Mouse (Mus musculus) midbrain, postnatal 0 days (tissue): ENCODE results near the gene Cyp4f40. TPM values are rescaled to one million over a fixed set of nuclear protein-coding genes. Genes with fewer than 3 reads are reported as not detected.
"Not testable (repeated sequence)": the region's sequence is repeated elsewhere in the genome, so short reads cannot be mapped to it uniquely, and the experiment has no call there.

Experiments
- ATAC-seq: fragments of 200-750 bp; cut with Nextera tagmentation; 2 replicates; pipeline ENCODE4 v1.8.0; 2017; ENCODE audit warnings: moderate number of reproducible peaks, mild to moderate bottlenecking, moderate TSS enrichment, moderate library complexity; ENCODE audit not compliant: low FRiP score
- DNase-seq: peaks from one replicate; pipeline ENCODE4 v3.0.0-alpha.2; 2015; ENCODE audit warnings: low spot score
- H3K27ac ChIP-seq: fragments of 300-500 bp; sonication (generic); 2 replicates; pipeline ENCODE4 v1.5.1; 2014; ENCODE audit warnings: low read depth, mild to moderate bottlenecking, low read length, mixed read lengths
- H3K27me3 ChIP-seq: fragments of 300-500 bp; sonication (generic); 2 replicates; pipeline ENCODE4 v1.6.1; 2014; ENCODE audit warnings: low read length, control low read depth, mixed read lengths; ENCODE audit not compliant: insufficient read depth
- H3K36me3 ChIP-seq: fragments of 300-500 bp; sonication (generic); 2 replicates; pipeline ENCODE4 v1.6.1; 2014; ENCODE audit warnings: low read length, control low read depth, mixed read lengths; ENCODE audit not compliant: insufficient read depth
- H3K4me1 ChIP-seq: fragments of 300-500 bp; sonication (generic); 2 replicates; pipeline ENCODE4 v1.6.1; 2014; ENCODE audit warnings: mild to moderate bottlenecking, control low read depth, antibody characterized with exemption, low read length, mixed read lengths; ENCODE audit not compliant: insufficient read depth
- H3K4me2 ChIP-seq: fragments of 300-500 bp; sonication (generic); 2 replicates; pipeline ENCODE4 v1.6.1; 2014; ENCODE audit warnings: low read depth, mild to moderate bottlenecking, low read length, mixed read lengths; ENCODE audit not compliant: poor library complexity, severe bottlenecking
- H3K4me3 ChIP-seq: fragments of 300-500 bp; sonication (generic); 2 replicates; pipeline ENCODE4 v1.5.1; 2014; ENCODE audit warnings: low read depth, mild to moderate bottlenecking, low read length, moderate library complexity
- H3K9ac ChIP-seq: fragments of 300-500 bp; sonication (generic); replicated peaks from 2 replicates; pipeline ENCODE4 v1.6.1; 2014; ENCODE audit warnings: mild to moderate bottlenecking, low read length, moderate library complexity, mixed read lengths; ENCODE audit not compliant: poor library complexity, severe bottlenecking
- H3K9me3 ChIP-seq: fragments of 300-500 bp; sonication (generic); 2 replicates; pipeline ENCODE4 v1.6.1; 2016; ENCODE audit warnings: low read length, control low read depth
- CTCF ChIP-seq: IDR thresholded peaks from 2 replicates; pipeline ENCODE4 v1.5.1; 2016; ENCODE audit warnings: antibody characterized with exemption, mild to moderate bottlenecking
- WGBS: fragments of 180-500 bp; shearing (Covaris S2); extraction: QIAGEN DNeasy Blood & Tissue Kit; methylation state at CpG from one replicate; pipeline ENCODE4 v1.1.7; 2014; 5-methylcytosine and 5-hydroxymethylcytosine counted together
- polyA plus RNA-seq: library from polyadenylated mRNA; unstranded; fragments of >200 nt; fragmentation: Nextera tagmentation; extraction: Ambion mirVana; gene quantifications from 2 replicates; pipeline ENCODE4 v1.2.1, GENCODE M21; 2015
- total RNA-seq: library from RNA; depleted of rRNA; stranded (reverse); fragments of >200 nt; gene quantifications from 2 replicates; pipeline ENCODE4 v1.2.3, GENCODE M21; 2014

The Cyp4f40 gene
- total and polyA plus RNA-seq, 2 experiments from 2014 or later: 0.11 TPM; not detected in 1

GRCm38 (mm10) chr17:32631936-32632335 lies 26.8 kb upstream of the Cyp4f40 start:
- H3K9me3 ChIP-seq: no peaks in the 10 kb centered on the region
- DNase-seq (no peak), ATAC-seq (no peak)
- TF ChIP-seq CTCF: no peak
- H3K27ac ChIP-seq: no peak overlapping the region
- no peaks in the 10 kb centered on the region for H3K36me3 ChIP-seq
- H3K4me3 ChIP-seq: no peak overlapping the region
- 84% methylated on average over 3 of the region's 3 CpGs for WGBS
- H3K9ac ChIP-seq: no peak overlapping the region
- no peak overlapping the region for H3K4me2 ChIP-seq
- no peaks in the 10 kb centered on the region for H3K27me3 ChIP-seq
- H3K4me1 ChIP-seq: peaks cover 2% of the 10 kb centered on the region; the same call in 1 of the 2 replicates

GRCm38 (mm10) chr17:32634242-32634971 lies 24.3 kb upstream of the Cyp4f40 start:
- Histone ChIP-seq H3K9ac (peak overlapping the region; percentile 57; the same call in 1 of the 2 replicates), H3K27ac (peak overlapping the region; percentile 38; the same call in 1 of the 2 replicates), H3K4me2 (peak overlapping the region; percentile 54), H3K4me3 (peak overlapping the region; percentile 41)
- not testable (repeated sequence) for DNase-seq, H3K9me3 ChIP-seq, H3K4me1 ChIP-seq, H3K36me3 ChIP-seq, H3K27me3 ChIP-seq
- peak; percentile 12; the same call in 1 of the 2 replicates for ATAC-seq
- 89% methylated on average over 9 of the region's 9 CpGs for WGBS

- H3K27ac ChIP-seq: peak overlapping the region; percentile 38; the same call in 1 of the 2 replicates
- no peaks in the 10 kb centered on the region for H3K36me3 ChIP-seq
- H3K4me3 ChIP-seq: peak overlapping the region; percentile 41
- no peaks in the 10 kb centered on the region; the same call in 1 of the 2 replicates for H3K27me3 ChIP-seq
- 1% methylated on average over 17 of the region's 17 CpGs for WGBS
- peaks cover 2% of the 10 kb centered on the region; the same call in 1 of the 2 replicates for H3K4me1 ChIP-seq
- peak overlapping the region; percentile 57; the same call in 1 of the 2 replicates for H3K9ac ChIP-seq
- peak; percentile 89 for DNase-seq
- peak overlapping the region; percentile 54 for H3K4me2 ChIP-seq
- peak; percentile 97 for TF ChIP-seq CTCF
- H3K9me3 ChIP-seq: no peaks in the 10 kb centered on the region
- ATAC-seq: peak; percentile 94
These were observed 23.8 kb upstream of the Cyp4f40 start for GRCm38 (mm10) chr17:32634972-32635314.

- Histone ChIP-seq H3K9ac (no peak overlapping the region), H3K4me1 (peaks cover 2% of the 10 kb centered on the region; the same call in 1 of the 2 replicates), H3K4me3 (no peak overlapping the region), H3K4me2 (no peak overlapping the region), H3K27ac (no peak overlapping the region), H3K36me3 (no peaks in the 10 kb centered on the region), H3K9me3 (no peaks in the 10 kb centered on the region), H3K27me3 (no peaks in the 10 kb centered on the region; the same call in 1 of the 2 replicates)
- WGBS: 60% methylated on average over 3 of the region's 3 CpGs
- ATAC-seq (no peak), DNase-seq (no peak)
- TF ChIP-seq CTCF: peak; percentile 38; the same call in 1 of the 2 replicates
These were observed 22.4 kb upstream of the Cyp4f40 start for GRCm38 (mm10) chr17:32636341-32636740.

- no peak overlapping the region for H3K9ac ChIP-seq
- peaks cover 2% of the 10 kb centered on the region; the same call in 1 of the 2 replicates for H3K4me1 ChIP-seq
- no peak for ATAC-seq
- no peak overlapping the region for H3K4me2 ChIP-seq
- DNase-seq: no peak
- no peak overlapping the region for H3K27ac ChIP-seq
- no peaks in the 10 kb centered on the region for H3K9me3 ChIP-seq
- no peaks in the 10 kb centered on the region for H3K36me3 ChIP-seq
- H3K4me3 ChIP-seq: no peak overlapping the region
- 79% methylated on average over 2 of the region's 2 CpGs for WGBS
- no peaks in the 10 kb centered on the region; the same call in 1 of the 2 replicates for H3K27me3 ChIP-seq
- TF ChIP-seq CTCF: no peak
These were observed 21.5 kb upstream of the Cyp4f40 start for GRCm38 (mm10) chr17:32637151-32637550.

- Histone ChIP-seq H3K27ac (no peak overlapping the region), H3K9ac (no peak overlapping the region), H3K4me2 (no peak overlapping the region), H3K4me3 (no peak overlapping the region), H3K4me1 (no peaks in the 10 kb centered on the region), H3K27me3 (no peaks in the 10 kb centered on the region), H3K36me3 (no peaks in the 10 kb centered on the region), H3K9me3 (no peaks in the 10 kb centered on the region)
- 85% methylated on average over 4 of the region's 4 CpGs for WGBS
- ATAC-seq (no peak), DNase-seq (no peak)
- no peak for TF ChIP-seq CTCF
These were observed 12.1 kb upstream of the Cyp4f40 start for GRCm38 (mm10) chr17:32646631-32647030.
